ENCODE assay signal across 8 mouse cellular contexts in the genomic region with DNA sequence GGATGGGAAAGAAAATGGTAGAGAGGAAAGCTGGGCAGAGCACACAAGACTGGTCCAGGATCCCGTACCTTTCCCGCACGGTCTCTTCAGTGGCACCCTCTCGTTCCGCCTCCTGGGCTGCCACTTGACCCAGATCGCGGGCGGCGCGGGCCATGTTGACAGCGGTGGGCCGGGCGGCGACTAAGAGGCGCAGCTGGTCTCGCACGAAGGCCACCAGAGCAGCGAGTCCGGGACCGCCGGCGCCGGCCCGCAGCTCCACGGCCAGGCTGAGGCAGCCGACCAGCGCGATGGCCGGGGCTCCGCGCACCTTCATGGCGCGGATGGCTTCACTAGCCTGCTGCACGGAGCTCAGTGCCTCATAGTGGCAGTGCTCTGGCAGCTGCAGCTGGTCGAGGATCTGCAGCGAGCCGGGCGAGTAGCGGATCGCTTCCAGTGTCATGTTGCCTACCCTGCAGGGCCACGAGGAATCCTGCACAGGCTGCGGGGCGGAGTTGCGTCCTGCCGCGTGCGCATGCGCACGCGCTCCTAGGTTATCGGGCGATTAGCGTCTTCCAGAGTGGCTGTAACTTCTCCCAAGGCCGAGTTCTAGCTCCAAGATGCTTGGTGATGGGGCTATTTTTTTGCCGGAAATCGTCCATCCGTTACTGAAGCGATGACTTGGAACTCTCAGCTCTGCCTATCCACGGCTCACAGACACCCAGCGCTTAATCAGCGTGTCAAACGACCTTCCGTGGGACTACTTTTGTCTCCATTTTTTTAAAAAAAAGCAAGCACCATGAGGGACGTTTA. TPM values are rescaled to one million over a fixed set of nuclear protein-coding genes. Genes with fewer than 3 reads are reported as not detected.
A peak's percentile ranks its signal among the peaks of the same experiment; 100 is the strongest.
DNase-seq lines count a peak whose midpoint lies in the region.

A gene (minus strand): TSS at position 505 of the 789 bp plus-strand sequence.

- peaks cover 22% of the 10 kb centered on the region for H3K4me1 ChIP-seq in hindbrain, embryonic 10.5 days (replicated peaks)

- H3K36me3 ChIP-seq in hindbrain, embryonic 10.5 days = peaks cover 82% of the 10 kb centered on the region

- H3K9me3 ChIP-seq in hindbrain, embryonic 10.5 days = no peaks in the 10 kb centered on the region

- peak; percentile 95 for DNase-seq in R1 (ENCODE audit: low read depth, low spot score)
- DNase-seq in cerebellum, adult 9-11 months = peak; percentile 89
- DNase-seq in frontal cortex, adult 2 months (ENCODE audit: extremely low spot score in 1 of 2, low spot score in 1 of 2) = peak; percentile 51 to 77
- peak; percentile 93 for DNase-seq in hindbrain, embryonic 10.5 days (ENCODE audit: low spot score)
- peak; percentile 77 to 81 for DNase-seq in layer of hippocampus, postnatal 10 days (ENCODE audit: low spot score in 2 of 2)
- peak; percentile 76 for DNase-seq in lung, postnatal 25 days (ENCODE audit: low spot score)
- peak; percentile 93 for DNase-seq in retina, embryonic 14.5 days (ENCODE audit: low spot score)
- DNase-seq in thymus, postnatal 36 days = peak; percentile 76 to 80

- peak within 1 kb of the TSS; percentile 93 for H3K27ac ChIP-seq in hindbrain, embryonic 10.5 days

- WGBS in hindbrain, embryonic 10.5 days = under 1% methylated on average over 64 of the region's 64 CpGs

- H3K27me3 ChIP-seq in hindbrain, embryonic 10.5 days (ENCODE audit: insufficient read depth, poor library complexity, severe bottlenecking) = no peaks in the 10 kb centered on the region

- peak within 1 kb of the TSS; percentile 86 for H3K4me3 ChIP-seq in hindbrain, embryonic 10.5 days

RNA-seq across cellular contexts. Expression of the gene that starts here (rescaled TPM):
- polyA plus RNA-seq in frontal cortex, adult 2 months (2012; rRNA removed) = 26.0 and 30.5 TPM in 2 replicates
- 65.3 and 72.1 TPM in 2 replicates for polyA plus RNA-seq in hindbrain, embryonic 10.5 days (2016; fragmentation: Nextera tagmentation; extraction: Ambion mirVana)
- 10 to 100 TPM; 27.4 to 29.0 TPM for total RNA-seq in layer of hippocampus, postnatal 10 days (2021)

Comparison
In these comparisons a context has a peak if more than half of its experiments do, and no peak if none do; other contexts are left out.
1. Peak in every context shown above with its lines: DNase-seq, H3K4me3 ChIP-seq and H3K27ac ChIP-seq.